Mouse (Mus musculus) left cerebral cortex, adult 2 months (tissue): ENCODE measurements around the gene Kcnq5. TPM values are rescaled to one million over a fixed set of nuclear protein-coding genes. Genes with fewer than 3 reads are reported as not detected.

Experiments
- DNase-seq, 2 experiments: peaks; one replicate each; pipeline ENCODE4 v3.0.0; 2021 to 2022; ENCODE audit warnings: low spot score in 2 of 2, mixed read lengths in 1 of 2; ENCODE audit errors: extremely low spot score in 1 of 2
- H3K27ac ChIP-seq: fragments of 200-600 bp; 2 replicates; pipeline ENCODE4 v1.8.1; 2022
- H3K4me3 ChIP-seq: fragments of 200-600 bp; 2 replicates; pipeline ENCODE4 v1.8.1; 2022
- CTCF ChIP-seq: fragments of 200-600 bp; IDR thresholded peaks from 2 replicates; pipeline ENCODE4 v1.8.1; 2022; ENCODE audit warnings: antibody characterized with exemption, mild to moderate bottlenecking, moderate library complexity
- intact Hi-C: fragments of 180-260 bp; cut with DNase I; formaldehyde crosslinking; loops from one replicate; pipeline ENCODE4 v1.15.1; 2025
- total RNA-seq, 2 experiments: library from RNA; stranded (reverse); gene quantifications; 2 replicates each; pipeline ENCODE4 v1.2.3; 2021

Kcnq5 gene
- total RNA-seq, 2 experiments from 2014 or later = 81.3 to 81.5 TPM

DNA sequence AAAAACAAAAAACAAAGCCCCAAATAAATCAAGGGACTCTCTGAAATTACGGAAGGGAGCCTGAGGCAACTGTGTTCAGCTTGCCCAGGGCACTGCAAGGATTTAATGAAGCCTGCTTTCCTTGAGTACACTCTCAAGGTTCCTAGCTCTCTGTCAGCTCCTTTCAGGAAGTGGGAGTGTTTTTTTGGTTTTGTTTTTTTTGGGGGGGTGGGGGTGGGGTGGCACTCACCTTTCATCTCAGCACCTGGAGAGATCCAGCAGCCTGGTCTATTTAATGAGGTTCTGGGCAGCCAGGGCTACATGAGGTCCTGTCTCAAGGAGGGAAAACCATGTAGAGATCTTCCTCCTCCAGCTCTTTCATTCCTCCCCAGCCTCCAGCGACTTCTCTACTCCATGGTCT is 612.4 kb downstream of the Kcnq5 start, which contains the start of gene Khdc1a:
Gene Khdc1a, plus strand, starts transcription at position 301 of the 400 bp plus-strand sequence.
- no peak for DNase-seq
- H3K4me3 ChIP-seq = no peak within 1 kb of the TSS
- TF ChIP-seq CTCF = no peak
- H3K27ac ChIP-seq = no peak within 1 kb of the TSS
- intact Hi-C loops = no loop called here
